Mouse (Mus musculus): ENCODE data around the gene Rgs12. TPM values are rescaled to one million over a fixed set of nuclear protein-coding genes. Genes with fewer than 3 reads are reported as not detected.

The Rgs12 gene
- polyA plus RNA-seq, 1 experiment from 2014 or later = 30.0 TPM

DNA sequence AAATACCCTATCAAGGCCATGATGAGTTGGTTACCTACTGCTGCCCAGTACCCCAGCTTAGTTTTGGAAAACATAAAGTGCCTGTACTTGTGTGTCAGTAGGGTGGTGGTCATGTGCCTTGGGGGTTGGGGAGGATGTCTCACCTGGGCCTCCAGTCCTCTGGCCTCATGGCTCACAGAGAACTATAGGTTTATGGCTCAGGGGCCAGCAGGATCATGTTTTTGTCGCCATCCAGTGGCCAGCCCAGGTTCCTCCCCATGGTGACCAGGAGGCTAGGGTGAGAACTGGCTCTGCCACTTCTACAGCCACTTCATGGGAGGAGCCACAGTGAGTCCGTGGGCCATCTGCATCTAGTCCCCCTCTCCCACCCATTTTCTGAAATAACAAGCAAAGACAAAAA, 75.7 kb downstream of the Rgs12 start:
- Histone ChIP-seq H3K9ac (ENCODE audit: low read length) (no peak overlapping the region), H3K9me3 (replicated peaks; ENCODE audit: control insufficient read depth, low read length) (no peaks in the 10 kb centered on the region), H3K4me3 (ENCODE audit: low read length) (no peak overlapping the region), H3K27me3 (ENCODE audit: control insufficient read depth, insufficient read depth, low read length) (no peaks in the 10 kb centered on the region), H3K36me3 (ENCODE audit: control insufficient read depth, insufficient read depth) (peaks cover 35% of the 10 kb centered on the region), H3K27ac (ENCODE audit: low read length) (no peak overlapping the region), H3K4me1 (ENCODE audit: control insufficient read depth, insufficient read depth, low read length) (peaks cover 21% of the 10 kb centered on the region), H3K4me2 (ENCODE audit: low read depth, low read length) (no peak overlapping the region)
- 19% methylated on average over 2 of the region's 2 CpGs for whole genome bisulfite sequencing
- ATAC-seq (replicated peaks; ENCODE audit: extremely low read depth, insufficient read depth, low FRiP score) = 0 out of 2 replicates have a peak, but pooled peaks have one; percentile 57

DNA sequence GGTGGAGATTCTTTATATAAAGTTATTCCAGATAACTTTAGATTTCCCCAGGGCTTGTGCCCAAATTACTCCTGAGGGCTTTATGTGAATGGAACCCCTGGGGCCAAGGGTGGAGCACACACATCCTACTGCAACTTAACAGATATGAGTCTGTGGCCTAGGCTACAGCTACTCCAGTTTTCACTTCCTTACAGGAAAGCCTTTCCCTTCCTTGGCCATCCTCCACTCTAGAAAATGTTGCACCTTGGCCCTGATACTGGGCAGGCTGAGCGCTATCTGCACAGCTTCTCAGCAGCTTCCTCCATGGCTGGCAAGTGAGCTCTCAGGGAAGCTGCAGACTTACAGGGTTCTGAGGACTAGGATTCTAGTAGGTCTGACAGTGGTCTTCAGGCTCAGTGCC, 80.1 kb downstream of the Rgs12 start:
- H3K4me2 ChIP-seq (ENCODE audit: low read depth, low read length) = no peak overlapping the region
- peaks cover 36% of the 10 kb centered on the region for H3K36me3 ChIP-seq (ENCODE audit: control insufficient read depth, insufficient read depth)
- peak overlapping the region; percentile 22; the same call in 1 of the 2 replicates for H3K27ac ChIP-seq (ENCODE audit: low read length)
- no peaks in the 10 kb centered on the region for H3K4me1 ChIP-seq (ENCODE audit: control insufficient read depth, insufficient read depth, low read length)
- no peaks in the 10 kb centered on the region for H3K9me3 ChIP-seq (replicated peaks; ENCODE audit: control insufficient read depth, low read length)
- no peak for ATAC-seq (replicated peaks; ENCODE audit: extremely low read depth, insufficient read depth, low FRiP score)
- H3K27me3 ChIP-seq (ENCODE audit: control insufficient read depth, insufficient read depth, low read length) = no peaks in the 10 kb centered on the region
- no peak overlapping the region for H3K9ac ChIP-seq (ENCODE audit: low read length)
- H3K4me3 ChIP-seq (ENCODE audit: low read length) = no peak overlapping the region
- WGBS = 85% methylated on average over 1 of the region's 1 CpGs

DNA sequence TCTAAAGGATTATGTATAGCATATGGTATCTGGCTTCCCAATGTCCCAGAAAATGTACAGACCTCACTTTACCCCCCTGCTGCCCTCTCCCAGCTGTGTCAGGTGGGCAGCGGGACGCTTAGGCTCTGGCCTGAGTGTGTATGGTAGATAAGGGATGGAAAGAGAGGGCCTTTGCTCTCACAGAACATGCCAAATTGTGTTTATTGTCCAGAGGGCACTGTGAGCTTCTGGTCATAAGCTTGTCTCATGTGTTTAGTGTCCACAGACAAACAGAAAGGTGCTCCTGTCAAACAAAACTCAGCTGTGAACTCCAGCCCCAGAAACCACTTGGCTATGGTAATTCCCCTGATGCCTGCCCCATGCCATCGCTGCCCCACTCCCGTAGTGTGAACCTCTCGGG, 80.5 kb downstream of the Rgs12 start:
- Histone ChIP-seq H3K9ac (ENCODE audit: low read length) (no peak overlapping the region), H3K4me3 (ENCODE audit: low read length) (no peak overlapping the region), H3K4me2 (ENCODE audit: low read depth, low read length) (no peak overlapping the region), H3K4me1 (ENCODE audit: control insufficient read depth, insufficient read depth, low read length) (peaks cover 2% of the 10 kb centered on the region; the same call in 1 of the 2 replicates), H3K27me3 (ENCODE audit: control insufficient read depth, insufficient read depth, low read length) (no peaks in the 10 kb centered on the region), H3K27ac (ENCODE audit: low read length) (0 out of 2 replicates have a peak overlapping the region, but pooled peaks have one; percentile 22), H3K36me3 (ENCODE audit: control insufficient read depth, insufficient read depth) (peaks cover 36% of the 10 kb centered on the region), H3K9me3 (replicated peaks; ENCODE audit: control insufficient read depth, low read length) (no peaks in the 10 kb centered on the region)
- ATAC-seq (replicated peaks; ENCODE audit: extremely low read depth, insufficient read depth, low FRiP score) = no peak
- 85% methylated on average over 5 of the region's 5 CpGs for WGBS

DNA sequence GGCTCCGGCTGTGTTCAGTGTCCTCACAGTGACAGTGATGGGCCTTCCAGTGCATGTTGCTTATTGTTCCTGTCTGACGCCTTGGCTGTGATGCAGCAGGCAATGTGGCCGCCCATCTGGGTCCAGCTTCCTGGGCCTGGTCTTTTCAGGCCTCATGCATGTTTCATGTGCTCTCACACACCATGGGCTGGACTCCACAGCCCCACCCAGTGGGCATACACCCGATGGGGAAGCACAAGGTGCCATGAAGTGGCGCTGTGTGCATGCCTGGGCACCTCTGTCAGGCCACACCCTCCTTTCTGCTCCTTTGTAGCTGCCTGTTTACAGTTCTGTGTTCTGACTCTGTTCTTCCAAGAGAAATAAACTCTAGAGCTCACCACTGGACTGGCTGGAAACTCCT, 83.8 kb downstream of the Rgs12 start:
- no peaks in the 10 kb centered on the region for H3K27me3 ChIP-seq (ENCODE audit: control insufficient read depth, insufficient read depth, low read length)
- peaks cover 18% of the 10 kb centered on the region for H3K36me3 ChIP-seq (ENCODE audit: control insufficient read depth, insufficient read depth)
- no peak for ATAC-seq (replicated peaks; ENCODE audit: extremely low read depth, insufficient read depth, low FRiP score)
- H3K27ac ChIP-seq (ENCODE audit: low read length) = no peak overlapping the region
- H3K4me1 ChIP-seq (ENCODE audit: control insufficient read depth, insufficient read depth, low read length) = peaks cover 10% of the 10 kb centered on the region
- WGBS = 75% methylated on average over 5 of the region's 5 CpGs
- H3K9me3 ChIP-seq (replicated peaks; ENCODE audit: control insufficient read depth, low read length) = no peaks in the 10 kb centered on the region
- H3K4me3 ChIP-seq (ENCODE audit: low read length) = no peak overlapping the region
- no peak overlapping the region for H3K4me2 ChIP-seq (ENCODE audit: low read depth, low read length)
- no peak overlapping the region for H3K9ac ChIP-seq (ENCODE audit: low read length)

DNA sequence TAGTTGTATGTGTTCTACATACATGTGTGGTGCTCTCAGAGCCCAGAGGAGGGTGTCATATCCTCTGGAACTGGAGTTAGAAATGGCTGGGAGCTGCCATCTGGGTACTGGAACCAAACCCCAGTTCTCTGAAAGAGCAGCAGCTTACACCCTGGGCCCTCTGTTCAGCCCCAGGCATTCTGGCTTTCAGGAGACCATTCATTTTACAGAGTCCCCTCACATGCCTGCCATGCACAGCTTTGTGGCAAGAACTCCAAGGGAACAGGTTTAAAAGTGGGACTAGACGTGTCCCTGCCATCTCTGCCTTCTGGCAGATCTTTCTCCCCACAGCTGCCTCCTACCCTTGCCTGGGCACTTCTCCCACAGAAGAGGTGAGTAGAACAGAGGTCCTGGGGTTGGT, 84.4 kb downstream of the Rgs12 start:
- Histone ChIP-seq H3K27ac (ENCODE audit: low read length) (no peak overlapping the region), H3K9ac (ENCODE audit: low read length) (no peak overlapping the region), H3K4me3 (ENCODE audit: low read length) (no peak overlapping the region), H3K4me2 (ENCODE audit: low read depth, low read length) (no peak overlapping the region), H3K4me1 (ENCODE audit: control insufficient read depth, insufficient read depth, low read length) (peaks cover 10% of the 10 kb centered on the region), H3K27me3 (ENCODE audit: control insufficient read depth, insufficient read depth, low read length) (no peaks in the 10 kb centered on the region), H3K36me3 (ENCODE audit: control insufficient read depth, insufficient read depth) (peaks cover 17% of the 10 kb centered on the region), H3K9me3 (replicated peaks; ENCODE audit: control insufficient read depth, low read length) (no peaks in the 10 kb centered on the region)
- 78% methylated on average over 1 of the region's 1 CpGs for WGBS
- no peak for ATAC-seq (replicated peaks; ENCODE audit: extremely low read depth, insufficient read depth, low FRiP score)

DNA sequence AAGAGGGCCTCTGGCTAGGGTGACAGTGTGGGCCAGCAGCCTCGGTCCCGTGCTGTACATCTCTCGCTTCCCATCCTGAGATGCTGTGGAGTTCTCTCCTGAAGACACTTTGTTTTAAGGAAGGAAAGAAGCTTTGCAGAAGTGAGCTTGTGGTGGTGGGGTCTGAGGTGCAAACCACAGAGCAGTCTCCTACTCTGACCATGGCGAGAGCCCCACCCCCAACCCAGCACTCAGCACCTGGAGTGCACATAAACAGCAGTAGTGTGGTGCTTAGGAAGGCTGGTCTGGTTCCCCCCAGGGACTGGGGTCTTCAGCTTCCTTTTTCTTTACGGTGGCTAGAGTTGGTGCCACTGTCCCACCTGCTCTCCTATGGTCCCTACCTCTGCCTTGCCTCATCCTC, 85.9 kb downstream of the Rgs12 start:
- Histone ChIP-seq H3K4me2 (ENCODE audit: low read depth, low read length) (no peak overlapping the region), H3K4me3 (ENCODE audit: low read length) (no peak overlapping the region), H3K36me3 (ENCODE audit: control insufficient read depth, insufficient read depth) (peaks cover 7% of the 10 kb centered on the region; the same call in 1 of the 2 replicates), H3K27ac (ENCODE audit: low read length) (peak overlapping the region; percentile 84), H3K27me3 (ENCODE audit: control insufficient read depth, insufficient read depth, low read length) (no peaks in the 10 kb centered on the region), H3K4me1 (ENCODE audit: control insufficient read depth, insufficient read depth, low read length) (peaks cover 10% of the 10 kb centered on the region), H3K9ac (ENCODE audit: low read length) (no peak overlapping the region), H3K9me3 (replicated peaks; ENCODE audit: control insufficient read depth, low read length) (no peaks in the 10 kb centered on the region)
- ATAC-seq (replicated peaks; ENCODE audit: extremely low read depth, insufficient read depth, low FRiP score) = no peak
- 79% methylated on average over 5 of the region's 5 CpGs for WGBS

DNA sequence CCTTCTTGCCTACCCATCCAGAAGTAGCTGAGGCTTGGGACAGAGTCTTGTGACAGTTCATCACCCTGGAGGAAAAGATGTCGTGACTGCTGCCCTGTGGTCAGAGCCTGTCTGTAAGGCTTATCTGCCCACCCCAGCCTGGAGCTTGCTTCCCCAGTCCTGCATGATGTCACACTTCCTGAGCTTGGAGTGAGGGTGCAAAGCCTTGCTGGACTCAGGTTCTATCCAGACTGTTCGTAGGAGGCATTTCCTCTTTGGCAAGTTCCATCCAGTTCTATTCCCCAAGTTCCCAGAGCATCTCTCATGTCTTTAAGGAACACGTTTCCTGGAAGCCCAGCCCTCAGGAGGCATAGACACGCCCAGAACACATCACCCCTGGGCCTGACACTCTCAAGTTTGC, 86.5 kb downstream of the Rgs12 start:
- Histone ChIP-seq H3K36me3 (ENCODE audit: control insufficient read depth, insufficient read depth) (peaks cover 7% of the 10 kb centered on the region; the same call in 1 of the 2 replicates), H3K9me3 (replicated peaks; ENCODE audit: control insufficient read depth, low read length) (no peaks in the 10 kb centered on the region), H3K4me3 (ENCODE audit: low read length) (no peak overlapping the region), H3K4me1 (ENCODE audit: control insufficient read depth, insufficient read depth, low read length) (peaks cover 10% of the 10 kb centered on the region), H3K27ac (ENCODE audit: low read length) (peak overlapping the region; percentile 84), H3K27me3 (ENCODE audit: control insufficient read depth, insufficient read depth, low read length) (no peaks in the 10 kb centered on the region), H3K4me2 (ENCODE audit: low read depth, low read length) (no peak overlapping the region), H3K9ac (ENCODE audit: low read length) (no peak overlapping the region)
- peak; percentile 69 for ATAC-seq (replicated peaks; ENCODE audit: extremely low read depth, insufficient read depth, low FRiP score)
- WGBS = 50% methylated on average over 4 of the region's 4 CpGs

DNA sequence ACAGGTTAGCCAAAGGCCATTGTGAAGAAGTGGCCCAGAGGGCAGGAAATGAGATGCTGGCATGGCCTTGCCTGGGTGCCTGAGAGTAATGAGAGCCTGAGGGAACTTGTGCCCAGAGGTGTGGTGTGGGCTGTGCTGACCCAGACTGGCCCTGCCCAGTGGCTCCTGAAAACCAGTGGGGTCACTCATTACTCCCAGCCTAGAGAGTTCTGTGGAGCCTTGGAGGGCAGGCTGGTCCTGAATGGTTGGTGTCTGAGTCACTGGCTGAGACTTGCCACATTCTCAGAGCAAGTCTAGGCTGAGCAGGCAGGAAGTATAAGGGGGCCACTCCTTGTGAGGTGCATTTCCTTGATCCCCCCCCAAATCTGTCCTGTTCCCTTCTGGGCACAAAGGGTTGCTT, 88.2 kb downstream of the Rgs12 start:
- Histone ChIP-seq H3K9me3 (replicated peaks; ENCODE audit: control insufficient read depth, low read length) (no peaks in the 10 kb centered on the region), H3K9ac (ENCODE audit: low read length) (no peak overlapping the region), H3K4me1 (ENCODE audit: control insufficient read depth, insufficient read depth, low read length) (peaks cover 10% of the 10 kb centered on the region), H3K27me3 (ENCODE audit: control insufficient read depth, insufficient read depth, low read length) (no peaks in the 10 kb centered on the region), H3K27ac (ENCODE audit: low read length) (no peak overlapping the region), H3K36me3 (ENCODE audit: control insufficient read depth, insufficient read depth) (peaks cover 3% of the 10 kb centered on the region; the same call in 1 of the 2 replicates), H3K4me2 (ENCODE audit: low read depth, low read length) (no peak overlapping the region), H3K4me3 (ENCODE audit: low read length) (no peak overlapping the region)
- ATAC-seq (replicated peaks; ENCODE audit: extremely low read depth, insufficient read depth, low FRiP score) = no peak

DNA sequence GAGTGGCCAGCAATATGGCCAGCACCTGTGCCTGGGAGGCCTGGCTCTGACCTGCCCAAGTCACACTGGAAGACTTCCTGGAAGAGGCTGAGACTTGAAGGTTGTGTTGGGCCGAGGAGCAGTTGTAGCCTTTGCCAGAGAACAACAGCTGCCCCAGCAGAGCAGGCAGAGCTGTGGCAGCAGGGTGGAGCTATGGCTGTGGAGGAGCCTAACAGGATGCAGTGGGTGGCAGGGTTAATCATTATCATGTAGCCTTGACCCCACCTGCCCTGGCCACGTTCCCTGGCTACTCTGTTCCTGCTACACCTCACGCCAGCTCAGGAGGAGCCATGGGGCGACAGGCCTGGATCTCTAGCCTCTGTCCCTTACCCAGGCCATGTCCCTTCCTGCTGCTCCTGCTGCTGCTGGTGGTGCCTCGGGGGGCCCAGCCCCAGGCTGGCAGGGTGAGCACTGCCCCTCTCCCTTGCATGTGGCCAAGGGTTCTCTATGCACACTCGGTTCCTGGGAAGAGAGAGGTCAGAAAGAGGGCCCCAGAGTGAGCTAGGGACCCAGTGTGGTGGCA, 92.1 kb downstream of the Rgs12 start, which contains the start of gene Hgfac:
TSS of gene Hgfac (plus strand) at position 242 of the 562 bp plus-strand sequence.
- Histone ChIP-seq H3K9me3 (replicated peaks; ENCODE audit: control insufficient read depth, low read length) (no peaks in the 10 kb centered on the region), H3K4me3 (ENCODE audit: low read length) (no peak within 1 kb of the TSS), H3K4me1 (ENCODE audit: control insufficient read depth, insufficient read depth, low read length) (no peaks in the 10 kb centered on the region), H3K4me2 (ENCODE audit: low read depth, low read length) (no peak within 1 kb of the TSS), H3K27me3 (ENCODE audit: control insufficient read depth, insufficient read depth, low read length) (no peaks in the 10 kb centered on the region), H3K36me3 (ENCODE audit: control insufficient read depth, insufficient read depth) (no peaks in the 10 kb centered on the region), H3K9ac (ENCODE audit: low read length) (no peak within 1 kb of the TSS), H3K27ac (ENCODE audit: low read length) (no peak within 1 kb of the TSS)
- 45% methylated on average over 6 of the region's 6 CpGs for WGBS
- ATAC-seq (replicated peaks; ENCODE audit: extremely low read depth, insufficient read depth, low FRiP score) = no peak

Data from heart, embryonic 16.5 days (tissue).